Mouse (Mus musculus) thymus, adult 2 months (tissue): ENCODE results near the gene Olfr282.

ENCODE experiments used
- CTCF ChIP-seq: fragments of 200-500 bp; IDR thresholded peaks from 2 replicates; pipeline ENCODE4 v1.5.1; 2012; ENCODE audit warnings: mild to moderate bottlenecking, control low read depth, low read length, moderate library complexity, borderline replicate concordance; ENCODE audit not compliant: control insufficient read depth, poor library complexity, insufficient read depth; ENCODE audit errors: extremely low read depth
- POLR2A ChIP-seq: fragments of 200-500 bp; IDR thresholded peaks from 2 replicates; pipeline ENCODE4 v1.6.1; 2012; ENCODE audit warnings: mild to moderate bottlenecking, low read length, control low read depth, moderate library complexity; ENCODE audit not compliant: control insufficient read depth, poor library complexity, insufficient read depth; ENCODE audit errors: extremely low read depth

- no peak for TF ChIP-seq CTCF
- TF ChIP-seq POLR2A, result no peak
Measured at GRCm38 (mm10) chr15:98409635-98410034, 21.4 kb upstream of the Olfr282 start.
